Mouse (Mus musculus): ENCODE measurements at regions not wholly inside any gene's neighbourhood (a gene's known extent, or its start where the extent isn't known, plus 50 kb on each side); places are given as distances from the start of the nearest gene placed in this dataset.
A peak's percentile ranks its signal among the peaks of the same experiment; 100 is the strongest.

DNA sequence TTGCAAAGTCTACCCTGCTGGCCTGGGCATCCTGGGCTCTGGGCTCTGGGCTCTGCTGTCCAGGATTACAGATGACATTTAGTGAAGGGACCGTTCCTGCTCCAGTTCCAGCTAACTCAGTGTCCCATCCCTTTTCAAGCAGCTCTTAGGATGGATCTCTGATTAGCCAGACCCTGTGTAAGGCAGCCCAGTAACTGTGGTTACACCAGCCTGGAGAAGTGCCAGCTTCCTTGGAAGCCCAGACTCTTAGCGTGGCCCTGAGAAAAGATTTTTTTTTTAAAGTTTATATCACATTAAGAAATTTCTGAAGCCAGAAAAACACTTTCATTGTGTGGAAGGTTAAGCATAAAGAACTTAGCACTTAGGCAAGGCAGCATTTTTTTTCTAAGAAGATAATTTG lies 185.8 kb upstream of the Agap1 start:
- WGBS, result 30% methylated on average over 2 of the region's 2 CpGs
- TF ChIP-seq CTCF (IDR thresholded peaks at IDR 0.05; ENCODE audit: low read depth), result no peak

DNA sequence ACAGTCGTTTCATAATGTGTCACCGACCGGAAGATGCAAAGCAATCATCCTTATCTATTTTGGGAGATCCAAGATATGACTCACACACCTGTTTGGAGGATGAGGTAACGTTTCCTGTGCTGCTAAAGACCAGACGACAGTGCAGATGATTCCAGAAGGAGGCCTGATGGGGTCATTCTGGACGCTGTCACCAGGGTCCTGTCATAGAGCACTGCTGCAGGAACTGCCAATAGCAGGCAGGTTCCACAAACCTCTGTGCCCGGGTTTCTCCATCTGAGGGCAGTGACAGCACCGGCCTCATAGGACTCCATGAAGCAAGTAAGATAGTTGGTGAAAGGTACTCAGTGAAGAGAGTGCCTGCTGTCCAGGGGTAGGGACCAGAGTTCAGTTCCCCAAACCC lies 182.9 kb upstream of the Agap1 start:
- Histone ChIP-seq H3K9ac (replicated peaks; ENCODE audit: low read length) (no peak overlapping the region), H3K4me2 (ENCODE audit: low read depth, low read length) (no peak overlapping the region), H3K27me3 (ENCODE audit: insufficient read depth, low read length) (no peaks in the 10 kb centered on the region), H3K27ac (no peak overlapping the region), H3K4me1 (ENCODE audit: insufficient read depth, low read length) (no peaks in the 10 kb centered on the region), H3K4me3 (ENCODE audit: low read length) (no peak overlapping the region), H3K36me3 (ENCODE audit: insufficient read depth, low read length) (no peaks in the 10 kb centered on the region), H3K9me3 (ENCODE audit: low read length) (no peaks in the 10 kb centered on the region)
- DNase-seq (ENCODE audit: low spot score) (no peak), ATAC-seq (no peak)
- no peak for TF ChIP-seq CTCF (IDR thresholded peaks at IDR 0.05; ENCODE audit: low read depth)
- 77% methylated on average over 8 of the region's 8 CpGs for WGBS

More for the DNA sequence above, 185.8 kb upstream of the Agap1 start:
- peak; percentile 54 for DNase-seq (ENCODE audit: low spot score)
- Histone ChIP-seq H3K36me3 (ENCODE audit: insufficient read depth, low read length) (no peaks in the 10 kb centered on the region), H3K9ac (replicated peaks; ENCODE audit: low read length) (no peak overlapping the region), H3K27ac (no peak overlapping the region), H3K4me2 (ENCODE audit: low read depth, low read length) (no peak overlapping the region), H3K4me3 (ENCODE audit: low read length) (no peak overlapping the region), H3K27me3 (ENCODE audit: insufficient read depth, low read length) (no peaks in the 10 kb centered on the region), H3K4me1 (ENCODE audit: insufficient read depth, low read length) (no peaks in the 10 kb centered on the region), H3K9me3 (ENCODE audit: low read length) (no peaks in the 10 kb centered on the region)
- ATAC-seq, result no peak

GRCm38 (mm10) chr1:89273021-89273420 lies 181.6 kb upstream of the Agap1 start:
- Histone ChIP-seq H3K9me3 (ENCODE audit: low read length) (no peaks in the 10 kb centered on the region), H3K36me3 (ENCODE audit: insufficient read depth, low read length) (no peaks in the 10 kb centered on the region), H3K27ac (no peak overlapping the region), H3K4me1 (ENCODE audit: insufficient read depth, low read length) (no peaks in the 10 kb centered on the region), H3K4me3 (ENCODE audit: low read length) (no peak overlapping the region), H3K27me3 (ENCODE audit: insufficient read depth, low read length) (no peaks in the 10 kb centered on the region), H3K4me2 (ENCODE audit: low read depth, low read length) (no peak overlapping the region), H3K9ac (replicated peaks; ENCODE audit: low read length) (no peak overlapping the region)
- ATAC-seq, result no peak
- 88% methylated on average over 10 of the region's 10 CpGs for WGBS
- DNase-seq (ENCODE audit: low spot score), result no peak
- TF ChIP-seq CTCF (IDR thresholded peaks at IDR 0.05; ENCODE audit: low read depth), result no peak

GRCm38 (mm10) chr1:89273786-89274362 lies 180.7 kb upstream of the Agap1 start:
- 88% methylated on average over 10 of the region's 10 CpGs for WGBS
- Histone ChIP-seq H3K4me2 (ENCODE audit: low read depth, low read length) (no peak overlapping the region), H3K27ac (no peak overlapping the region), H3K4me3 (ENCODE audit: low read length) (no peak overlapping the region), H3K9me3 (ENCODE audit: low read length) (no peaks in the 10 kb centered on the region), H3K9ac (replicated peaks; ENCODE audit: low read length) (no peak overlapping the region), H3K4me1 (ENCODE audit: insufficient read depth, low read length) (no peaks in the 10 kb centered on the region), H3K27me3 (ENCODE audit: insufficient read depth, low read length) (no peaks in the 10 kb centered on the region), H3K36me3 (ENCODE audit: insufficient read depth, low read length) (no peaks in the 10 kb centered on the region)
- no peak for ATAC-seq
- no peak for TF ChIP-seq CTCF (IDR thresholded peaks at IDR 0.05; ENCODE audit: low read depth)
- DNase-seq (ENCODE audit: low spot score), result no peak

DNA sequence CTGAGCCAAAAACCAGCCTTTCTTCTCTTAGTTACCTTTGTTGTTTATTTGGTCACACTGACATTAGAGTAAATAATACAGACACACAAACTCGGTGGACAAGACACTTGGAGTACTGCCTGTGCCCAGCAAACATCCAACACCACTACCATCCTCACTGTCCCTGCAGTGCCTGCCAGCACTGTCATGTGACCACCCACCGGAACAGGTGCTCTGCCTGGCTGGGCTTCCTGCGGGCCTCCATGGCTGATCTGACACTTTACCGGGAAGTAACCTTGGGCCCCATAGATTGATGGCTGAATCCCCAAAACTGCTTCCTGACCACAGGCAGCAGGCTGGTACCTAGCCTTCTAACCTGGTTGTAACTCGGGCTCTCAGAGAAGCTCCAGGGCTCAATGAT lies 175.2 kb upstream of the Agap1 start:
- Histone ChIP-seq H3K4me1 (ENCODE audit: insufficient read depth, low read length) (no peaks in the 10 kb centered on the region), H3K4me3 (ENCODE audit: low read length) (no peak overlapping the region), H3K27ac (no peak overlapping the region), H3K4me2 (ENCODE audit: low read depth, low read length) (no peak overlapping the region), H3K9ac (replicated peaks; ENCODE audit: low read length) (no peak overlapping the region), H3K36me3 (ENCODE audit: insufficient read depth, low read length) (no peaks in the 10 kb centered on the region), H3K27me3 (ENCODE audit: insufficient read depth, low read length) (no peaks in the 10 kb centered on the region), H3K9me3 (ENCODE audit: low read length) (no peaks in the 10 kb centered on the region)
- WGBS, result 78% methylated on average over 5 of the region's 5 CpGs
- DNase-seq (ENCODE audit: low spot score), result no peak
- TF ChIP-seq CTCF (IDR thresholded peaks at IDR 0.05; ENCODE audit: low read depth), result no peak
- no peak for ATAC-seq

DNA sequence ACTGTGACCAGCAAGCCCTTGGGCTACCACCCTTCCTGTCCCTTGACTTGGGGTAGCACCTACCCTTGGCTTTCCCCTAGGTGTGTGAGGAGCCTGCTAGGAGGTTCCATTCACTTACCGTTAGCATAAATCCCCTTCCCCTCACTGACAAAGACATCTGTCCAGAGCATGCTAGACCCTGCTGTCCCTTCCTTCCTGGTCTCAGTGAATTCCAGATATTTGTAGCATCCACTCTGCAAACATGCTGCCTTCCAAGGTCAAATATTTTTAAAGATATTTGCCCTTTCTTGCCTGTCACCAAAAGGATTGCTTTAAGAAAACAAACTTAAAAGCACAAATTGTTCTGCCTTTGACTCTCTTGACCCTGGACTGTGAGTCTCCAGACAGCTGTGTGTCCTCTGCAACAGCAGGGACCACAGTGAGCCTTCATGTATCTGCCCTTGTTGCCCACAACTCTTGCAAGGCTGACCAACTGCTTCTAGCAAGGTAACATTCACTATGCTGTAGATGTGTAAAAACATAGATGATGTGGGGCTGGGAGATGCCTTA lies 173.4 kb upstream of the Agap1 start:
- 86% methylated on average over 1 of the region's 1 CpGs for WGBS
- no peak overlapping the region for H3K4me3 ChIP-seq (ENCODE audit: low read length)
- no peaks in the 10 kb centered on the region for H3K9me3 ChIP-seq (ENCODE audit: low read length)

GRCm38 (mm10) chr1:89285041-89285440 lies 169.6 kb upstream of the Agap1 start:
- Histone ChIP-seq H3K4me1 (ENCODE audit: insufficient read depth, low read length) (no peaks in the 10 kb centered on the region), H3K9ac (replicated peaks; ENCODE audit: low read length) (no peak overlapping the region), H3K27me3 (ENCODE audit: insufficient read depth, low read length) (no peaks in the 10 kb centered on the region), H3K9me3 (ENCODE audit: low read length) (no peaks in the 10 kb centered on the region), H3K4me2 (ENCODE audit: low read depth, low read length) (no peak overlapping the region), H3K27ac (no peak overlapping the region), H3K36me3 (ENCODE audit: insufficient read depth, low read length) (no peaks in the 10 kb centered on the region), H3K4me3 (ENCODE audit: low read length) (no peak overlapping the region)
- TF ChIP-seq CTCF (IDR thresholded peaks at IDR 0.05; ENCODE audit: low read depth), result no peak
- WGBS, result 63% methylated on average over 4 of the region's 4 CpGs
- DNase-seq (ENCODE audit: low spot score), result no peak
- no peak for ATAC-seq

More for the DNA sequence above, 173.4 kb upstream of the Agap1 start:
- TF ChIP-seq CTCF (IDR thresholded peaks at IDR 0.05; ENCODE audit: low read depth), result no peak
- H3K4me1 ChIP-seq (ENCODE audit: insufficient read depth, low read length), result no peaks in the 10 kb centered on the region
- H3K36me3 ChIP-seq (ENCODE audit: insufficient read depth, low read length), result no peaks in the 10 kb centered on the region
- no peaks in the 10 kb centered on the region for H3K27me3 ChIP-seq (ENCODE audit: insufficient read depth, low read length)
- ATAC-seq (no peak), DNase-seq (ENCODE audit: low spot score) (no peak)
- H3K4me2 ChIP-seq (ENCODE audit: low read depth, low read length), result no peak overlapping the region
- H3K9ac ChIP-seq (replicated peaks; ENCODE audit: low read length), result no peak overlapping the region
- no peak overlapping the region for H3K27ac ChIP-seq

Measured in hindbrain, postnatal 0 days (tissue).